Mouse (Mus musculus): ENCODE measurements at regions not wholly inside any gene's neighbourhood (a gene's known extent, or its start where the extent isn't known, plus 50 kb on each side); places are given as distances from the start of the nearest gene placed in this dataset.

DNA sequence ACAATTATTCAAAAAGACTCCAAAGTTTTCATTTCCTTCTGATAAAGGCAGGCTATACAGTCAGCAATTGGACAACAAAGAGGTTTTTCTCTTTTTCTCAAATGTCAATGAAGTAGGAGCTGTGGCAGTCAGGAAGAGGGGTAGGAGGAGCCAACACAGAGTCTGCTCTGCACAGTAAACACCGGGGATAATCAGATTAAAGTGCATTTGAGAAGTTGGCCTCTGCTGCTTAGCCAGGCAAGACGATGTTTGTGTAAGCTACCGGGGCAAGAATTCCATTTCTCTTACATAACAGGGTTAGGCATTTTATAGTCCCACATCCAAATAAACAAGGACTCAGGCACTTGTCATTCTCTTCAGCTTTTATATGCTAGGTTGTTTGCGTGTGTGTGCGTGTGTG, 91.4 kb downstream of the Kcne4 start:
- TF ChIP-seq CTCF (IDR thresholded peaks at IDR 0.05; ENCODE audit: low read depth) (no peak), EP300 (IDR thresholded peaks at IDR 0.05; ENCODE audit: low read depth) (no peak)
